ENCODE assay signal across 8 mouse cellular contexts in the genomic region with DNA sequence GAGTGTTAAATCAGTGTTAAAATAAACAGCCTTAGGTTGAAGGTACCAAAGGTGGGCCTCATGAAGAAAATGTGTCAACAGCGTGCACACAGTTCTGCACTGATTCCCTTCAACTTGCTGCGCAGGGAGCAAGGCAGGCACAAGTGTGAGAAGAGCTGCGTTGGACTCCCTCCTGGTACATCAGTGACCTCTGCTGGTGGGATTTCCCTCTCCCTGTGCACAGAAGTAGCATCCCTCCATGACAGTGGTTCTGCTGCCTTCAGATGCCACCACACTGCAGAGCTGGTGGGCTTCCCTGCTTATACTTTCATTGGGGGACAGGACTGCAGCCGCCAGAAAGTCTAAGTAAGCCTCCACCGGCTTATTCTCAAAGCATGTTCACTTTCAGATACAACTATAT. TPM values are rescaled to one million over a fixed set of nuclear protein-coding genes. Genes with fewer than 3 reads are reported as not detected.
A peak's percentile ranks its signal among the peaks of the same experiment; 100 is the strongest.
DNase-seq lines count a peak whose midpoint lies in the region; ATAC-seq and TF ChIP-seq lines count a peak whose summit lies in the region.

No protein-coding gene starts in this region.

- no peaks in the 10 kb centered on the region for H3K27me3 ChIP-seq in lung, postnatal 0 days (replicated peaks; ENCODE audit: insufficient read depth, low read length)

- no peak overlapping the region for H3K4me3 ChIP-seq in lung, postnatal 0 days (ENCODE audit: low read depth, low read length)

- no peak overlapping the region for H3K4me2 ChIP-seq in lung, postnatal 0 days (replicated peaks; ENCODE audit: low read depth, low read length)

- H3K36me3 ChIP-seq in lung, postnatal 0 days (ENCODE audit: insufficient read depth, low read length): no peaks in the 10 kb centered on the region

- no peak overlapping the region for H3K9ac ChIP-seq in lung, postnatal 0 days (replicated peaks; ENCODE audit: low read depth)

- peak; percentile 76 for TF ChIP-seq CTCF in lung, postnatal 0 days (IDR thresholded peaks at IDR 0.05)

- 50% methylated on average over 5 of the region's 5 CpGs for WGBS in lung, postnatal 0 days

- ATAC-seq in lung, postnatal 0 days: no peak

- TF ChIP-seq EP300 in lung, postnatal 0 days (IDR thresholded peaks at IDR 0.05): no peak

- H3K9me3 ChIP-seq in lung, postnatal 0 days (ENCODE audit: low read length): no peaks in the 10 kb centered on the region

- no peaks in the 10 kb centered on the region for H3K4me1 ChIP-seq in lung, postnatal 0 days (ENCODE audit: insufficient read depth, low read depth, low read length)

- no peak overlapping the region for H3K27ac ChIP-seq in lung, postnatal 0 days (ENCODE audit: low read length)

- peak; percentile 86 for DNase-seq in 416B (ENCODE audit: low read depth)
- peak; percentile 62 for DNase-seq in Muller cell, postnatal 12 days (ENCODE audit: inconsistent ontology term)
- DNase-seq in cerebellum, postnatal 10 days: peak; percentile 88 to 89
- peak; percentile 42 to 69 for DNase-seq in gastrocnemius, postnatal 4 days (ENCODE audit: low spot score in 2 of 2)
- peak; percentile 76 to 77 for DNase-seq in kidney, postnatal 25 days
- DNase-seq in lung, postnatal 0 days (ENCODE audit: low spot score): peak; percentile 64
- DNase-seq in retina, postnatal 1 day: peak; percentile 87
- peak; percentile 51 to 57 for DNase-seq in urinary bladder, postnatal 36 days (ENCODE audit: low spot score in 2 of 2)

RNA-seq across cellular contexts. Expression of a gene that starts 37.2 kb away (rescaled TPM):
- 1 to 10 TPM; 9.7 to 9.8 TPM for total RNA-seq in gastrocnemius, postnatal 4 days (2021)
- polyA plus RNA-seq in lung, postnatal 0 days (2015; fragmentation: Nextera tagmentation; extraction: Ambion mirVana): 12.3 and 15.6 TPM in 2 replicates
